Mouse (Mus musculus): ENCODE results near the gene Arhgap15.

Gene Arhgap15

GRCm38 (mm10) chr2:44353594-44353993, 605.0 kb downstream of the Arhgap15 start:
- no peak for DNase-seq (ENCODE audit: low spot score)

GRCm38 (mm10) chr2:44354786-44355185, 606.2 kb downstream of the Arhgap15 start:
- DNase-seq (ENCODE audit: low spot score) = no peak

GRCm38 (mm10) chr2:44355316-44355715, 606.7 kb downstream of the Arhgap15 start:
- DNase-seq (ENCODE audit: low spot score) = peak; percentile 9

DNA sequence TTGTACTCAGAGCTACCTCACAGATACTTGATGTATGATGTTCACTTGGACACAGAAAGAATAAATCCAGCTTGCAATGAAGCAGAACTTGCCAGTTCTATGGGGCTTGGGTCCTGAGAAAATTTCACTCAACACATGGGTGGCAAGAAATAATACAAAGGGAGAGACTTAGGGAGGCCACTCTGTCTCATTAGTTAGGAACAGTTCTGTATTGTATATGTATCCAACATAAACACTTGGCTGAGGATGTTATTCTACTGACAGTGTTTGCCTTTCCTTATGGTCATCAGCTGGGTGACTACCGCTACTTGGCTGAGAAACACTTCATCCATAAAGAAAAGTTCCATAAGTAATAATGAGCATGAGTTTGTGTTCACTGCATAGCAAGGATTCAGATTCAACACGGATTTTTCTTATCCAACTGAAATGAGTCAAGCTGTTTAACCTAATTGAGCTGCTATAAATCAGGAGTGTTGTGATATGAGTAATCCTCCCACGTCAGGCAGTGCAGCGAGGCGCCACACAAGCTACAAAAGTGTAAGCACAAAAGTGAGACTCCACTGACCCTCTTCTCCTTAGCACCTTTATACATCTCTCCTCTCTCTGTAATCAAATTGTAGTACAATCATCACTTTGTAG, 607.7 kb downstream of the Arhgap15 start:
- no peak for DNase-seq (ENCODE audit: low spot score)

- DNase-seq (ENCODE audit: low spot score) = no peak
Measured at GRCm38 (mm10) chr2:44356887-44357251, 608.2 kb downstream of the Arhgap15 start.

- no peak for DNase-seq (ENCODE audit: low spot score)
Measured at GRCm38 (mm10) chr2:44380225-44380624, 631.6 kb downstream of the Arhgap15 start.

GRCm38 (mm10) chr2:44384541-44384940, 635.9 kb downstream of the Arhgap15 start:
- DNase-seq (ENCODE audit: low spot score) = no peak

GRCm38 (mm10) chr2:44389556-44389955, 640.9 kb downstream of the Arhgap15 start:
- DNase-seq (ENCODE audit: low spot score) = no peak

DNA sequence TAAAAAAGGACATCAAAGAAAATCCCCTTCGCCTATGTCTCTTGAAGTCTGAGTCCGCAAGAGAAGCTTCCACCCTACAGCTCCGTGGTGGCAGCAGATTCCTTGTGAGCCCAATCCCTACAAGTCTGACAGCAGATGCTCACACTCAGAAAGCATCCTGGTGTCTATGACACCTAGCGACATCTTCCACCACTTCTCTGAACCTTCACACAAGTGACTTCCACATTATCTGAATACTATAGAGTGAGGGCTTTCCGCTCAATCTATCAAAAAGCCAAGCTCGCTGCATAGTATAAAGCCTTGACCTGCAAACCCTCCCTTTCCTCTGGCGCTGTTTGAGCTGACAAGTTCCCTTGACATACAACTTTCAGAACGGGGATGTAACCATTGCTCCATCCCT, 645.2 kb downstream of the Arhgap15 start:
- no peak for DNase-seq (ENCODE audit: low spot score)

GRCm38 (mm10) chr2:44394956-44395501, 646.4 kb downstream of the Arhgap15 start:
- no peak for DNase-seq (ENCODE audit: low spot score)

- no peak for DNase-seq (ENCODE audit: low spot score)
Measured at GRCm38 (mm10) chr2:44395577-44395976, 647.0 kb downstream of the Arhgap15 start.

DNA sequence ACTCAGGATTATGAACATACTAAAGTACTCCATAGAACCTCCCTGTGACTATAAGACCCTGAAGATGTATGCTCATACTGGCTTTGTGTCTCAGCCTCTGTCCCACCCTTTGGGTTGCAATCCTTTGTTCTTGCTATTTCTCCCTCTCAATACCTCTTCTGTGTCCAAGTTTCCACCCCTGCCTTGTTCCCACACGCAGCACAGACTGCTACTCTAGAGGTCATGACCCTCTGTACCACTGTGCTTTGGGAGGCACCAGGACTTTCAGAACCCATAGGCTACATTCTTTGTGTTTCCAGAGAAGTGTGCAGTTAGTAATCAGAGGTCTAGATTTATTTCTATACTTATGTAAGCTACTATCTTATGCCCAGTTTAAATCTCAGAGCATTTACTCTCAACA, 648.6 kb downstream of the Arhgap15 start:
- DNase-seq (ENCODE audit: low spot score) = no peak

- DNase-seq (ENCODE audit: low spot score) = no peak
Measured at GRCm38 (mm10) chr2:44397735-44398337, 649.2 kb downstream of the Arhgap15 start.

- DNase-seq (ENCODE audit: low spot score) = no peak
Measured at GRCm38 (mm10) chr2:44399191-44399926, 650.7 kb downstream of the Arhgap15 start.

DNA sequence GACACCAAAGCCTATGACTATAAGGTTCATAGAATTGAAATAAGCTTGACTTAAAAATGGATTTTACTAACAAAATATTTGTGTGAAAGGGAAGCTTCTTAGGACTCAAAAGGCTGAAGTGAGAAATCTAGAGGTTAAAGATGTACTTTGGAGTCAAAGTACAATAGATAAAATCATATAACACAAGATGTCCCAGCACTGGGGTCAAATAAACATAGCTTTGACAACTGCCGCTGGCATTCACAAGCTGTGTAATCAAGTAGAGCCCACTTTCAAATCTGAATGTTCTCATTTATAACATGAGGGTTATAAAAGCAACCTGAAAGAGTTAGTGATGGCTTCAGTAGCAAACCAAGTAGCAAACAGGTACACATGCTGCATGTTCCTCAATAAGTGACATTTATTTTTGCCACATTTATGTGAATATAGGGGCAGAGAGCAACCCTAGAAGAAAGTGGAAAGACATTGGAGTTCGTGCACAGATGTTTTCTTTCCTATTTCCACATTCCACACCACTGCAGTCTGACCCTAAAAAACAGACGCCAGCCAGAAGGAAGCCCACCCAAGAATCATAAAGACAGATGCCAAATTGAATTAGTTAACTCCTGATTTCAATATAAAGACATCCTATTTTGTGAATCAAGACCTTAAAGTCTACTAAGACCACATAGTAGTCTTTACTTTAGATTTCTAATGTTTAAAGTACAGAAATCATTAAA, 653.2 kb downstream of the Arhgap15 start:
- DNase-seq (ENCODE audit: low spot score) = no peak

DNA sequence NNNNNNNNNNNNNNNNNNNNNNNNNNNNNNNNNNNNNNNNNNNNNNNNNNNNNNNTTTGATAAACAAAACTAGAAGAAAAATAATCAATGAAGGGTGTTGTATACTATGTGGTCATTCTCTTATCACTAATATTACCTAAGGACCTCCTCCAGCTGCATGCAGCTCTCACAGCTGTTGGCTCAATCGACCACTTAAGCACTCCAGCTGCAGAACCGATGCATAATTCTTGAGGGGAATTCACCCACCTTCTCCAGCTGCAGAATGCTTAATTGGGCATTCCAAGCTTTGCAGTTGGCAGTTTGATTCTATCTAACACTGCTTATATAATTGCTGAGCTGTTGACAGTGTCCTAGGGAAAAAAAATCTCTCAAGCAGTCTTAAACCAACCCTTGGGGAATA, 663.0 kb downstream of the Arhgap15 start:
- DNase-seq (ENCODE audit: low spot score) = no peak

- no peak for DNase-seq (ENCODE audit: low spot score)
Measured at GRCm38 (mm10) chr2:44416331-44416730, 667.7 kb downstream of the Arhgap15 start.

DNA sequence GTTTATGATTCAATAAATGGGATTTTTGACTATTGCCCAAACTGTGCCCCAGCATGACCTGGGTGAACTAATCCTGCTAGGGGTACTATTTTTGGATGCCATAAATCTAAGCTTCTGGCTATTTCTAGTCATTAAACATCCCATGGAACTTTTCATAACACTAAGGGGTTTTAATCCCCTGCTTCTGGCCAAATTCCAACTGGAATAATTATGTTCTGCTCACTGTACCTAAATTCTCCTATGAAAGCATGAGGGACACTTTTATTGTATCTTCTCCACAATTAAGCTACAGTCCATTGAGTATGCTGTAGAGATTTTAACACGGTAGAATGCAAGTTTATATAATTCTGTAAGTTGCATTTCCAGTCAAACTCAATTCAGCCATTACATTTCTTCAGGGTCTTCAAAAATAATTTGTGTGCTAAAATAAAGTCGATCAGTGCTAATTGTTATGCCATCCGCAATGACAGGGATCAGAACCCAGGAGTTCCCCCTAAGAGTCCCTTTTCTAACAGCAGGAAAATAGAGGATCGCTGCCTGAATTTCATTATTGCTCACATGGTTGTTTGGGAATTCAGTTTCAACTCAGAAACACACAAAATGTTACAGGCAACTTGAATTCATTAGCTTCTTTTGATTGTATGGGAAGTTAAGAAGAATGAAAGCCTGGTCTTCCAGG, 671.1 kb downstream of the Arhgap15 start:
- no peak for DNase-seq (ENCODE audit: low spot score)

DNA sequence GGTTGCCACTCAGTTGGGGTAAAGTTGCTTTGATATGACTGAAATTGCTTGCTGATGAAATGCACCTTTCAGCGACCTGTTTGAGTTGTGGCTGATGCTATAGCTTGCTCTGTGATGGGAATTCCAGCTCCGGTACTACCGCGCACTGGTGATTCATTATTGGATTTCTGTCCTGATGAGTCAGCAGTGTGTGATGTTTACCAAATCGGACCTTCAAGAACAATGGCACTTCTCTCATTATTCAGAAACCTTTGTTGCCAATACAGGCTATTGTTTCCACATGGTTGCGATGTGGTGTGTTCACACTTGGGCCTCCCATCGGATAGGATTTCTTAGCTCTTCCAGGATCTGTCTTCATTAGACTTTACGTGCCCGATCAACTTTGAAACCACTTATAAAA, 681.9 kb downstream of the Arhgap15 start:
- DNase-seq (ENCODE audit: low spot score) = no peak

GRCm38 (mm10) chr2:44436652-44437051, 688.0 kb downstream of the Arhgap15 start:
- no peak for DNase-seq (ENCODE audit: low spot score)

DNA sequence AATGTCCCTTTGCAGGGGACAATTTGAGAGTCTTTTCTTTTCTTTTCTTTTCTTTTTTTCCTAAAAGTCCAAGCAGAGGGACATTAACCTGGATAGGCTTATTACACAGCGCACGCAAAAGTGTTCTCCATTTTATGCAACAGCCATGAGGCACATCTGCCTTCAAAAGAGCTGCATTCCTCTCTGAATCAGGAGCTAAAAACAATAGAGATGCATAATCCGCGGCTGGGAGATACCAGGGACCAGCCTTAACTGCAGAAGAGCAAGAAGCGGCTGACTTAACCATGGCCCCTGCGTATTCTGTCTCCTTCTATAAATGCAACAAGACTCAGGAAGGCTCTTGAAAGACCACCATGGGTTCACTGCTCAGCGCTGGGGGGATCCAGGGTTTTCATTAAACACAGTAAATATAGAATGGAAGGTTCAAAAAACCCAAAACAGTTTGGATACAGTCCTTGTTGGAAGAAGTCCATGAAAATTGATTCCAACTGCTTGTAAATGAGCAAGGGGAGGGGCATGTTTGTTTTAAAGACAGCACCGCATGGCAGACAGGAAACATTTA, 689.0 kb downstream of the Arhgap15 start:
- no peak for DNase-seq (ENCODE audit: low spot score)

- DNase-seq (ENCODE audit: low spot score) = no peak
Measured at GRCm38 (mm10) chr2:44438070-44438469, 689.4 kb downstream of the Arhgap15 start.
